Mouse (Mus musculus): Measurements from ENCODE around the gene Gch1. TPM values are rescaled to one million over a fixed set of nuclear protein-coding genes. Genes with fewer than 3 reads are reported as not detected.

The Gch1 gene
- total RNA-seq, 2 experiments from 2014 or later, result 1.1 to 1.5 TPM

- intact Hi-C loops (cut with DNase I), result no loop called here
- DNase-seq (ENCODE audit: low spot score in 2 of 2), result no peak
Observed at GRCm38 (mm10) chr14:47208564-47209493, 19.6 kb upstream of the Gch1 start.

- intact Hi-C loops (cut with DNase I), result no loop called here
- no peak for DNase-seq (ENCODE audit: low spot score in 2 of 2)
Observed at GRCm38 (mm10) chr14:47206601-47207000, 17.4 kb upstream of the Gch1 start.

GRCm38 (mm10) chr14:47205270-47205972 lies 16.2 kb upstream of the Gch1 start:
- intact Hi-C loops (cut with DNase I), result no loop called here
- no peak for DNase-seq (ENCODE audit: low spot score in 2 of 2)

GRCm38 (mm10) chr14:47197340-47197739 lies 8.1 kb upstream of the Gch1 start:
- intact Hi-C loops (cut with DNase I), result no loop called here
- DNase-seq (ENCODE audit: low spot score in 2 of 2), result no peak

- intact Hi-C loops (cut with DNase I), result no loop called here
Observed at GRCm38 (mm10) chr14:47196711-47197110, 7.5 kb upstream of the Gch1 start.

GRCm38 (mm10) chr14:47194096-47194495 lies 4.9 kb upstream of the Gch1 start:
- DNase-seq (ENCODE audit: low spot score in 2 of 2), result no peak
- intact Hi-C loops (cut with DNase I), result no loop called here

More at GRCm38 (mm10) chr14:47196711-47197110, 7.5 kb upstream of the Gch1 start:
- no peak for DNase-seq (ENCODE audit: low spot score in 2 of 2)

- intact Hi-C loops (cut with DNase I), result no loop called here
- no peak for DNase-seq (ENCODE audit: low spot score in 2 of 2)
Observed at GRCm38 (mm10) chr14:47193506-47193905, 4.3 kb upstream of the Gch1 start.

- intact Hi-C loops (cut with DNase I), result no loop called here
- DNase-seq (ENCODE audit: low spot score in 2 of 2), result no peak
Observed at GRCm38 (mm10) chr14:47191861-47192260, 2.6 kb upstream of the Gch1 start.

GRCm38 (mm10) chr14:47190626-47191025 lies 1.4 kb upstream of the Gch1 start:
- intact Hi-C loops (cut with DNase I), result no loop called here
- DNase-seq (ENCODE audit: low spot score in 2 of 2), result no peak

- no peak for DNase-seq (ENCODE audit: low spot score in 2 of 2)
- intact Hi-C loops (cut with DNase I), result no loop called here
Observed at GRCm38 (mm10) chr14:47189635-47189955, 382 bp upstream of the Gch1 start.

GRCm38 (mm10) chr14:47188475-47188847 lies 752 bp downstream of the Gch1 start:
- intact Hi-C loops (cut with DNase I), result no loop called here

GRCm38 (mm10) chr14:47187666-47188360 lies 1.4 kb downstream of the Gch1 start:
- DNase-seq (ENCODE audit: low spot score in 2 of 2), result no peak
- intact Hi-C loops (cut with DNase I), result no loop called here

More at GRCm38 (mm10) chr14:47188475-47188847, 752 bp downstream of the Gch1 start:
- no peak for DNase-seq (ENCODE audit: low spot score in 2 of 2)

GRCm38 (mm10) chr14:47187261-47187660 lies 2.0 kb downstream of the Gch1 start:
- intact Hi-C loops (cut with DNase I), result no loop called here
- DNase-seq (ENCODE audit: low spot score in 2 of 2), result no peak

- DNase-seq (ENCODE audit: low spot score in 2 of 2), result no peak
- intact Hi-C loops (cut with DNase I), result no loop called here
Observed at GRCm38 (mm10) chr14:47186561-47186960, 2.7 kb downstream of the Gch1 start.

GRCm38 (mm10) chr14:47181497-47182290 lies 7.5 kb downstream of the Gch1 start:
- peak; percentile 12 to 22 for DNase-seq (ENCODE audit: low spot score in 2 of 2)
- intact Hi-C loops (cut with DNase I), result loop anchor here (5.0 kb wide), 1 partner anchor 294 kb away; no protein-coding TSS in a partner anchor

- intact Hi-C loops (cut with DNase I), result no loop called here
Observed at GRCm38 (mm10) chr14:47178851-47179250, 10.4 kb downstream of the Gch1 start.

GRCm38 (mm10) chr14:47177846-47178414 lies 11.3 kb downstream of the Gch1 start:
- peak; percentile 34 to 54 for DNase-seq (ENCODE audit: low spot score in 2 of 2)
- intact Hi-C loops (cut with DNase I), result no loop called here

More at GRCm38 (mm10) chr14:47178851-47179250, 10.4 kb downstream of the Gch1 start:
- DNase-seq (ENCODE audit: low spot score in 2 of 2), result no peak

GRCm38 (mm10) chr14:47176226-47176625 lies 13.0 kb downstream of the Gch1 start:
- no peak for DNase-seq (ENCODE audit: low spot score in 2 of 2)
- intact Hi-C loops (cut with DNase I), result no loop called here

- intact Hi-C loops (cut with DNase I), result no loop called here
- no peak for DNase-seq (ENCODE audit: low spot score in 2 of 2)
Observed at GRCm38 (mm10) chr14:47175136-47175535, 14.1 kb downstream of the Gch1 start.

Measured in left cerebral cortex, postnatal 36 days (tissue).